Mouse (Mus musculus): Measurements from ENCODE around the gene Olfml2b.

The Olfml2b gene

DNA sequence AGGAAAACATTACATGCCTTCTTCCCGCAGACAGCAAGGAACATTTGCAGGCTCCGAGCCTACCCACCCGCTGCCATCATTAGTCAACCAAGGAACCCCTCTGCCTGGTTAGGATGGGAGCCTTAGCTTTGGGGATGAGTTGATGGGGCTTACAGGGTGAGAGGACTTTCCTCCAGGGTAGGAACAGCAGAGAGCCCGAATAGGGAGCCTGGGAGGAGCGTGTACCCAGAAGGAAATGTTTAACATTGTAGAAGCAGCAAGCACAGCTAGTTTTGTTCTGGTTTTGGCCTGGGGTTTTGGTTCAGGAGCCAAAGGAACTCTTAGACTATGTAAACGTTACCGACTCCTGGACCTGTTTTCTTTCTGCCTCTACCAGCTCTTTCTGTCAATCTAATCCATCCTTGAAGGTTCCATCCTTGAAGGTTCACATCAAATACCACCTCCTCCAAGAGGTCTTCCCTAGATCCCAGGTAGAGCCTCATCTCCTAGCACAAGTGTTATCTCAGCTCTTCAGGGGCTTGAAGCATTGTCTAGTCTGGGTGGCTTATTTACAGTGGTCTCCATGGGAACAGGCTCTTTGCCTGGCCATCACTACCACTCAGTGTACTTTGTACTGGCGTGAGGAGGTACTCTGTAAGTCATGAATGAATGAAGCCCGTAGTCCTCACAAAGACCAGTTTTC, 2.4 kb downstream of the Olfml2b start:
- DNase-seq (ENCODE audit: inconsistent ontology term): no peak

DNA sequence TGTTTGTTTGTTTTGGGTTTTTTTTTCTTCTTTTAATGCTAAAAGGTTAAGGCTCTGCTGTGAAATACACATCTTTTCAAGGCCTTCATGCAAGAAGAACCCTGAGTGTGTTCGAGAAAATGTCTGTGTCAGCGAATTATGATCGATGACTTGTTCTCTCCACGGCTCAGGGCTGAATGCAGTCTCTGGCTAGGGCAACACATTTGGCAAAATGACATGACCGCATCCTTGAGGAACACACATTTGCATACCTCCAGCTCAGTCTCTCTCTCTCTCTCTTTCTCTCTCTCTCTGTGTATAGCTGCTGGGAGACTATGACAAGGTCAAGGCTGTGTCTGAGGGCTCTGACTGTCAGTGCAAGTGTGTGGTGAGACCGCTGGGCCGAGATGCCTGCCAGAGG, 3.0 kb downstream of the Olfml2b start:
- DNase-seq (ENCODE audit: inconsistent ontology term): no peak

DNA sequence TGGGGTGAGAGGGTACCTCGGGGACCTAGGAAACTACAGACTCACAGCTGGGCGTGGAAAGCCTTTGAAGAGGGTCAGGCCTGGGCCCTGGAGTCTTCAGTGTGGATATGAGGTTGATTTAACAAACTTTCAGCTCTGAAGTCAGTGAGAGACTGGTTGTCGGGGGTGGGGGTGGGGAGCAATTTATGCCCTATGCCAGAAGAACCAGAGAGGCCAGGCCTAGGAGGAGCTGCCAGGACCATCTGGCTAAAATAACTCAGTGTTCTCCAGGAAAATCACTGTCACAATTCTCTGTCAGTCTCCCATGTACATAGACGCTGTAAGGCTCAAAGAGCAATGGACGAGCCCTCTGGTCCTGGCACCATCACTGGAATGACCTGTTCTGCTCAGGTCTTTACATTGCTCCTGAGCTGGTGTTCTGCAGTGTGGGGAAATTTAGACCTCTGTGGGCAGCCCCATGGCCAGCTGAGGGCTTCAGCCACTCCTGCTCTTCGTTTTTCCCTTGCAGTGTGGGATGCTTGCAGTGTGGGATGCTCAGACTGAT, 3.7 kb downstream of the Olfml2b start:
- DNase-seq (ENCODE audit: inconsistent ontology term): no peak

DNA sequence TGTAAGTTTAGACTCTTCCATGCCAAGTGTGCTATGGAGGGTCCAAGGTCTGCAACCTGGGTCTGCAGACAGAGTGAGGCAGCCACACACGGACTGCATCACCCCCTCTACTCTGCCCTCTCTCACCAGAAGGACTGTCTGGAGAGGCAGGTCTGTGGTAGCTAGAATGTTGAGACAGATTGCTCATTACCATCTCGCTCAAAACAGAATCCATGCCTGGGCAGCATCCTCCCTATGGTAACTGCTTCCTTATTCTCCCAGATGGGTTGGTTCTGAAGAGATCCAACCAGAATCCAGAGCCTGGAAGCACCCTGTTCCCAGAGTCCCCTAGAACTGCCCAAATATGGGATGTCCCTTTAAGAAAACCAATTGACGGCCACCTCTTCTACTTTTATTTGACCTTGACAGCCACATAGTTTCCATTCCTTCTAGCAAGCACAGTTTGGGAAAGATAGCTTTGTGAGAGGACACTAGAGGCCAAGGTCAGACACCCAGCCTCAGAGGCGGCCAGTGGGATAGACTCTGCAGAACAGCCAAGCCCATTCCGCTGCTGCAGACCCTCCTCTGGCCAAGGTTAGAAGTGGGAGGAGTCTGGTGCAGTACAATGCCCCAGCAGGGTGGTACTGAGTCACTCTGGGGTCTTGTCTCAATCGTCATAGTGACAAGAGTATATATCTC, 6.9 kb downstream of the Olfml2b start:
- DNase-seq (ENCODE audit: inconsistent ontology term): no peak

DNA sequence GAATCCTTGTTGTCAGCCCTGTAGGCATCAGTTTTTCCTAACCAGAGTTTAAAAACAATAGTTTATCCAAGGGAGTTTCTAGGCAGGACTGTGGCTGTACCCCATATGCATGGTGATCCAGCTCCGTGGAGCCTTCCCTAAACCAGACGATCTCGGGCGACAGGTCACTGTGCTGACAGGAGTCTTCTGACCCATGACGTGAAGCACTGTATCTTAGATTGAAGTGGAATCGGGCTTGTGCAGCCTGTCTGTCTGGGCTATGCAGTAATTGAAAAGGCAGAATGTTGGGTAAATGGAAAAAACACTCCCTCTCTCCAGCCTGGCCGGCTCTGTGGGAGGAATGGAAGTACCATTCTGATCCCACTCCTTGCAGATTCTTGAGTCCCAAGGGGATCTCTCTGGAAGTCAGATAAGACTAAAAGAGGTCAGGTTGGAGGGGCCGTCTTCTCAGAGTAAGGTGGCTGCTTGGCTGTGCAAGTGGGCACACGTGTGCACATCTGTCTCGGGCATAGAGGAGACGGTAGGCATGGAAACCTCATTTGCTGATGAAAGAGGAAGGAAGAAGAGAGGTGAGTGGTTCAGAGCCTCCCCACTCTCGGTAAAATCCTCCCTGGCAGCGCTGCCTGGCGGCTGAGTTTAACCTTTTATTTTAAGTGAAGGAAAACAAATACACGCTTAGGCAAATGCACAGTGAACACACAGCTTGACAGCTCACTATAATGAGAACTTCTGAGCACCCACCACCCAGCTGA, 7.8 kb downstream of the Olfml2b start:
- DNase-seq (ENCODE audit: inconsistent ontology term): no peak

DNA sequence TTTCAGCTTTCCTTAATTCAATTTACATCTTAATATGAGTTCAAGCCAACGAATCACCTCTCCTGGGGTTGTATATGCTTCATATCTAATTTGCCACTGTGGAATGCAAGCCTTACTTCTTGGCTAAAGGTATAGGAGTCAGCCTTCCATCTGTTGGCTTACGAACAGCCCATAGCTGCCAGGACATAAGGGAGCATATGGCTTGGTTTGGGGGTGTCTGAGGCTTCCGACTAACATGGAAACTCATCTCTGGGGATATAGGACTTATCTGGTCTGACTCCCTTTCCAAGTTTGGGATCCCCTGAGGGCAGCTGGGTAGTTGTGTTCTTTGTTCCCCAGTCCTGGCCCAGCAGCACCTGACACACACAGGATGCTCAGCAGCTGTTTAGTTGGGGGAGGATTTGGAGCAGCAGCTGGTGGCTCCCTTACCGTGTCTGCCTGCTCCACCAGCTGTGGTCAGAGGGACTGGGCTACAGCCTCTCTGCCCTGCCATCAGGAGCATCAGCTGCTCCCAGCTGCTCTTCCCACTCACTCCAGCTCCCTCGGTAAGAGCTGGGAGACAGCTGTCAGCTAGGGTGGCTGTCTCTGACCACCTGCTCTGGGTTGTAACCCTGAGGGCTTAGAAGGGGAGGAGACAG, 11.1 kb downstream of the Olfml2b start:
- DNase-seq (ENCODE audit: inconsistent ontology term): no peak

DNA sequence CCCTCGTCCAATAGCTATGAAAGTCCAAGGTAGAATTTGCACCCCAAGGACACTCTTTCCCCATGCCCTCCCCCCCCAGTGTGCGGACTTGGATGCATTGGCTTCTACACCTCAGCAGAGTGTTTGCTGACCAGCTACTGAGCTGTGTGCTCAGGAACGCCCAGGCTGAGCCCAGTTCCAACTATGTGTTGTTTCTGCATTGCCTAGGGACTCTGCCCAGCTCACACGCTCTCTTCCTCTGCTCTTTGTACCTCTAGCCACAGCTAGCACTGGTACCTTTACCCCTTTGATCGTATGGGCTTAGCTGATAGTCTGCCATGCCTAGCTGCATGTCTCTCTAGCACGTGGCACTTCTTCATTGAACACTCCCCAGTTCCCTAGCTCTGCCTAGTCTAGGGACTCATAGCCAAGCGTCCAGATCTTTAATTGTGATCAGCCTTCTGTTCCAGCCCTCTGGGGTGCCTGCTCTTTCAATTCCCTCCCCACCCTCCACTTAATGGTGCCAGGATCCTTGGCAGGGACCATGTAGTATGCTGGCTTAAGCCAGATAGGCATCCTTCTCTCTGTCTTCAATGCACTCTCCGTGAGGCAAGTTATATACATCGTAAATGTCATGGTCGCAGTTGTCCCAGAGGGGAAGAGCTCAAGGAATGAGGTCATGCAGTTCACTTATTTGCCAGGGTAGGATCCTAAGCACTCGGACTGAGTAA, 12.3 kb downstream of the Olfml2b start:
- DNase-seq (ENCODE audit: inconsistent ontology term): no peak

DNA sequence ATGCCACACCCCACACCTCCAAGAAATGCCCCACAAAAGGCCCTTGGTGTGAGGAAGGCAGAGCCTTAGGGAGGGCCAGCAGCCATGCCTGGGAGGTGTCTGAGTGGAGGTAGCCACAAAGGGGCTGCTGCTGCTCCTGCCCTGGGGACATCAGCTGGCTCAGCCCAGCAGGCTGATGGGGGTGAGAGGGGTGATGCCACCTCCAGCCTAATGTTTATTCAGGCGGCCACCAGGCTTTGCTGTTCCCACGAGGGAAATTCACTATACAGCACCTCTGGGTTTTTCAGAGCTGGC, 12.8 kb downstream of the Olfml2b start:
- no peak for DNase-seq (ENCODE audit: inconsistent ontology term)

DNA sequence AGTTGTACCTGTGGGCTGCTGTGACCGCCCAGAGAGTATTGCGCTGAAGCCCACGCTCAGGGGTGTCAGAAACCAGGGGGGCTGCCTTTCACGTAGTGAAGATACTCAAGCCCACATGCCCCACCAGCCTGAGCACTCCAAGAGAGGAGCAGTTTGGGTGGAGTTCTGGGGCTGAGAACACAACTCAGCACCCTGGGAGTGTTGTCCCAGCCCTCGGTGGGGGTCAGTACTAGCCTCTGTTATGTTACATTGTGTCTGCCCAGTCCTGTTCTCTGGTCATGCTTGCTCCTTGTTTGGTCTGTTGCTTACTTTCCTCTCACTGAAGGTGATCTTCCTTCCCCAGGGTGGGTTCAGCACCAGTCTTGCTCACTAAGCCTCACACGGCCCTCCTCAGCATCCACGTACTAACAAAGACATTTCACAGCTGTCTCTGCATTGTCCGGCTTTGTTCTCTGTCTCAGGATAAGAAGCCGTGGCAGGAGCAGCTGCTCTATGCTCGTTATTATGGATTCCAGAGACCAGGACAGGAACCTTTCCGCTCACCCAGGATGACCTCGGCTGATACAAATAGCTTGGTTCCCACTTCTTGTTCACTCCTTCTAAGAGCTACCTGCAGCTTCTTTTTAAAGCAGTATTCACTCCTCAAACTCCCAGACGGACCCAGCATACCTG, 13.4 kb downstream of the Olfml2b start:
- no peak for DNase-seq (ENCODE audit: inconsistent ontology term)

DNA sequence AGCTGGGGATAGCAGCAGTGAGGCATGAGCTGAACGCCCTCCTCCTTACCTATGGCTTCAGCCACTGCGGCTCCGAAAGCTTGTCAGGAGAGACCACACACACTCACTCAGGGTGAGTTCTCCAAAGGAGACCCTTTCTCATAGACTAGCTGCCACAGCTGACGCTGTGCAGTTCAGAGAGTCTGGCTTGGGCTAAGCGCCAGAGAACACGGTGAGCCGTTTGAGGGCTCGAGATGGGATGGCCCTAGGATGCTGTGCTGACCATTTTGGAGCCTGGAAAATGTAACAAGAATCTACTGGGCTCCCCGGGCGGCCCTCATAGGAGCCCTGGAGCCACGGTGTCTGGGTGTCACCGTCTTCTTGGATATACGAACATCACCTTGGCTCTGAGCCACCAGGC, 14.9 kb downstream of the Olfml2b start:
- no peak for DNase-seq (ENCODE audit: inconsistent ontology term)

DNA sequence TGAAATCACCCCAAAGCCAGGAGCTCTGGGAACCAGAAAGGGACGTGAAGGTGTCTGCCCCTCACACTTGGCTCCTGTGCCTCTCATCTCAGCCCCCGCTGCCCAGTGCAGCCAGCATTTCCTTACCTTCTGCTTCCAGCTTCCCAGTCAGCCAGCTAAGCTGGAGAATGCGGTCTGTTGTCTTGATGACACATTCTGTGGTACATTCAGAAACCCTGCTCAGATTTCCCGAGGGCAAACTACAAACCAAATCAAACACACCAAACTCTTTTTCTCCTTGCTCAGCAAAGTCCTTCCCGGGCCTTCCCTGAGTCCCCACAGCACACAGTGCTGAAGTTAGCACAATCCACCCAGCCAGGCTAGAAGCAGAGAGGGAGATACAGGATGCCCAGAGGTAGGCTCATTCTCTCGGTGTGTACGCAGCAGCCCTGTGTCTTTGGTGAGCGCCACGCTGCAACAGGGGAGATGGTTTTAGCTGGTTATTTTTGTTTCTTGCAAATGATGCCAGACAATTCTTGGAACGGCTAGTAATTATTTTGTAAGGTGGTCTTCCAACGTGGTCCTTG, 20.4 kb downstream of the Olfml2b start:
- peak; percentile 63 for DNase-seq (ENCODE audit: inconsistent ontology term)

DNA sequence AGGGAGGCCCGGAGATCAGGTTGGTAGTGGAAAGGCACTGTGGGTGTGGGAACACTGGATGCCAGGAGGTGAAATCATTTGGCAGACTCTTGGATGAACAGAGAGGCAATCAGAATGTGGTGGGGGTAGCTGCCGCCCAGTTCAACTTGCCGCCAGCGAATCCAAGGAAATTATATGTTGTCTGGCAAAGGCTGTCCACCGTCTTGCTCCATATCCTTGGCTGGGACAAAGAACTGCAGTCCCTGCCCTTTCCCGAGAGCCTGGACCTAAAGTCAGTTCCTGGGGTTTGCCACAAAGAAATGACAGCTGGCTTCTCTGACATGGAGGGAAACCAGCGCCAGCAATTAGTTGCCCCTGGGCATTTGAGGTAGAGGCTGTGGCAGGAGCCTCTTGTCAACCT, 20.9 kb downstream of the Olfml2b start:
- peak; percentile 68 for DNase-seq (ENCODE audit: inconsistent ontology term)

DNA sequence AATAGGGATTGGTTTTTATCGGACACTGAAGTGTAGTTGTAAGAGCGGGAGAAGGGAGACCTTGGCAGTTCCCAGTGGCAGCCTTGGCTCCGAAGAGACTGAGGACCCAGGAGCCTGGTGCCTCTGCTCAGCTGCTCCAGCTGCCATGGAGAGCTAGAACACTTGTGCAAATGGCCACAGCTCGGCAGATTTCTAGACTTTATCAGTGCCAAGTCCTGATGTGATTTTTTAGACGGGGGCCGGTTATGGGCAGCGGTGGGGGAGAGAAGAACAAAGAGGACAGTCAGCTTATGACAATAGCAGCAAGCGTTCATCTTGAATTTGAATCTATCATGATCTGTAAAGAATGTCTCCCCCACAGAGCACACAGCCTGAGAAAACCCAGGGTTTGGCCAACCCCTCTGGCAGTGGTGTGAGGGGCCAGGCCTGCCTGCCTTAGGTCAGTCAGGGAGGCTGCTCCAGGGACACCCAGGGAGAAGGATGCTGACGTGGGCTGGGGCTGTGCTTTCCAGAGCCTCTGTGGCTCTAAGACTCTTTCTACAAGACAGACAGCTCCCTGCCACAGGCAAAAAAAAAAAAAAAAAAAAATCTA, 29.9 kb downstream of the Olfml2b start:
- DNase-seq (ENCODE audit: inconsistent ontology term): peak; percentile 78

DNA sequence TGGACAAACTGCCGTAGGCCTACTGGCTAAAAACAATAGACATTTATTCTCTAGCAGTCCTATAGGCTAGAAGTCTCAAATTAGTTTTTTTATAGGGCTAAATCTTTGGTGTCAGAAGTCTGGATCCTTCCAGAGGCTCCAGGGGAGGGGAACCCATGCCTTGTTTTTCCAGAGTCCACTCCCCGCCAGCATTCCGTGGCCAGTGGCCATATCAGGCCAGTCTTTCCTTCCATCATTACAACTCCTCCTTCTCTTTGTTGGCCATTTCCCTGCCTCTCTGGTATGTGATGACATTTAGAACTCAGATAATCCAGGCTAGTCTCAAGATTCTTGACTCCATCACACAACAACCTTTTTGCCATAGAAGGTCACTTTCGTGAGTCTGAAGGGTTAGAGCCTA, 33.3 kb downstream of the Olfml2b start:
- no peak for DNase-seq (ENCODE audit: inconsistent ontology term)

DNA sequence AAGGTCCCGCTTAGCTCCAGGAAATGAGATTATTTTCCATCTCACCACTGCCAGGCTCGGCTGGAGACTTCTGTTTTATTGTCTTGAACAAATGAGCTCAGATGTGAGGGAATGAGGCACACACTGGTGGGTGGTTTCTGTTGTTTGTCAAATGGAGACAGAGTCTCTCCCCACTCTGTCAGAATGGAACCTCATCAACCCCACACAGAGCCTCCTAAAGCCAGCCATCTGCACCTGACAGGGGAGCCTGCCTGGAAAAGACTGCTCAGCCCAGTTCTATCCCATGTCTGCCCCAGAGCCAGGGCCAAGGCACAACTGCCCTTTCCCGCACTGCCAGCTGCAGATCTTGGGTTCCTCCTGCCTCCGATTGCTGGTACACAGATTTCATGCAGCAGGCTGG, 34.5 kb downstream of the Olfml2b start:
- DNase-seq (ENCODE audit: inconsistent ontology term): peak; percentile 36

DNA sequence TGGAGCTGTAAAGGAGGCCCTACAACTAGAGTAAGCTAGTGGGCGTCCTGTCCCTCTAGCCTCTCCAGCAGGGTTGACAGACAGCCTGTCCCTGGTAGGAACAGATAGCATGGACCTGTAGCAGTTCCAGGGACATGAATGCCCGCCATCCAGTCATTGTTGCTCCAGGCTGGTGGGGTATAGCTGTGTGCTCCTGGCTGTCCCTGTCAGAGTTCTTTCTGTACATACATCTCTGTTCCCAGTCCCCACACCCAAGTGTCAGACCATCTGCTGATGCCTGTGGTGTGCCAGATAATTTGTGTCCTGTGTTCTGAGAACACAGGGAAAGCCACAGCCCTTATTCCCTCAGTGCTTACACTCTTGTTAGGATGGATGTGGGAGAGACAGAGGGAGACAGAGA, 35.3 kb downstream of the Olfml2b start:
- DNase-seq (ENCODE audit: inconsistent ontology term): no peak

DNA sequence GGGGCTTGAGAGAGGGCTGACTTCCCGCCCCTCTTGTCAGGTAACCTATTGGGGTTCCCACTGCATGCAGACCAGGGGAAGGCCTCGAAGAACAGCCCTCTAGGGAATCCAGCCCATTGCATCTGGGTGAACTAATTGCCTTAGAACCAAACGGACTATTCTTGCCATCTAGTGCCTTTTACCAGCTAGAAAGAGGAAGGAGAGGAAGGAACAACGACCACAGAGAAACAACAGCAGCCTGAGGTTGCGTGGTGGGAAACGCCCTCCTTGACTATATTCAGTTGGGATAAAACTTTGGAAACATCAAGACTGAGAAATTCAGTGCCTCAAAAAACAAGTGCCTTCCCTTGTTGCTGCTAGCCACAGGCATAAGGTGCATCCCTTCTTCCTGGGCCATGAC, 39.5 kb downstream of the Olfml2b start:
- no peak for DNase-seq (ENCODE audit: inconsistent ontology term)

DNA sequence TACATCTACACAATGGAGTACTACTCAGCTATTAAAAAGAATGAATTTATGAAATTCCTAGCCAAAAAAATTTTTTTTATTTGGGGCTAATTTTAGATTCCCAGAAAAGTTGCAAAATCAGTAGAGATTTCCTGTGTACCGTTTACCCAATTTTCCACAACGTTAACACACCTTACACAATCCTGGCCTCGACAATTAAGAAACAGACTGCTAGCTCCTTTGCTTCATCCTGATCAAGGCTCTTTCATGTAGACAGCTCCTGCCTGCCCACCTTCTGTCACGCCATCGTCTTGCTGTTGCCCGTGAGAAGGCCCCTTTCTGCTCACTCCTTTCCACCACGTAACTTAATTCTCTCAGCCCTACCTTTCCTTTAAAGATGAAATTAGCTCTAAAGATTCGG, 45.4 kb downstream of the Olfml2b start:
- no peak for DNase-seq (ENCODE audit: inconsistent ontology term)

DNA sequence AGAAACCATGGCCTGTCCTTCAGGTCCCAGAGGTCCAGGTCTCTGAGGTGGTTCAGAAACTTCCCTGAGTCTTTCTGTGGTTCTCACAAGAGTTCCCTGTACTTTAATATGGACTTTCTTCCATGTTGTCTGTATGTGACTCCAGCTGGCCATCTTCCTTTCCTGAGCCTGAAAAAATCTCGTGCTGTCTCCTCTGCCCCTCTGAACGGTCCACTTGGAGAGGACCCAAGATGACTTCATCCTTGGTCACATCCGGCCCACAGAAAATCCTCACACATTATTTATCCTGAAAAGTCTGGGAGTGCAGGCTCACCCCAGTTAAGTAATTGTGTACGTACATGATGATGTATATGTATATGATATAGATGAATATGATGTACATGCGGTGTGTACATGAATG, 47.0 kb downstream of the Olfml2b start:
- DNase-seq (ENCODE audit: inconsistent ontology term): no peak

DNA sequence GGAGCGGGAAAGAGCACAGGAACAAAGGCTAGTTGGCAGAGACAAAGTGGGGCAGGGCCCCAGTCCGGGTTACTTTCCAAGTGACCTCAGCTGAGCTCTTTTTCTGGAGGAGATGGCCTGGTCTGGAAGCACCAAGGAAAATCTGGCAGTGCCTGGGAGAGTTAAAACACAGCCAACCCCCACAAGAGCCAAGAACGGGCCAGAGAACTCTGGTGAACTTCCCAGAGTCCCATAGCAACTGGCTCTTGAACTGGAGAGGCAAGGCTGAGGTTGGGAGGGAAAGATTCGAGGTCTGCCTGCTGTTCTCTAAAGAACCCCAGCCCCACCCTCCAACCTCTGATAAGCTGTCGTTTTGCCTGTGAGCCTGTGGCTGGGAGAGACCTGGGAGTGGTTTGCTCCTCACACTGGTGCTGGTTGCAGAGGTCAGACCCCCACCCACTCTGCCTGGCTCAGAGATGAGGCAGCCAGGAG, 50.5 kb downstream of the Olfml2b start:
- DNase-seq (ENCODE audit: inconsistent ontology term): no peak

Measured in Muller cell, postnatal 12 days (primary cell).